Mouse (Mus musculus): ENCODE measurements around the gene Sla2. TPM values are rescaled to one million over a fixed set of nuclear protein-coding genes. Genes with fewer than 3 reads are reported as not detected.
"Not testable (repeated sequence)": the region's sequence is repeated elsewhere in the genome, so short reads cannot be mapped to it uniquely, and the experiment has no call there.

Gene Sla2
- polyA plus RNA-seq, 1 experiment from 2014 or later: 0.27 TPM

GRCm38 (mm10) chr2:156919796-156920195 is 32.8 kb upstream of the Sla2 start:
- no peak for ATAC-seq
- Histone ChIP-seq H3K27ac (no peak overlapping the region), H3K4me2 (replicated peaks) (no peak overlapping the region), H3K4me3 (replicated peaks) (no peak overlapping the region), H3K36me3 (no peaks in the 10 kb centered on the region), H3K4me1 (replicated peaks) (no peaks in the 10 kb centered on the region), H3K27me3 (no peaks in the 10 kb centered on the region), H3K9ac (replicated peaks) (no peak overlapping the region), H3K9me3 (no peaks in the 10 kb centered on the region)
- 74% methylated on average over 2 of the region's 2 CpGs for WGBS

DNA sequence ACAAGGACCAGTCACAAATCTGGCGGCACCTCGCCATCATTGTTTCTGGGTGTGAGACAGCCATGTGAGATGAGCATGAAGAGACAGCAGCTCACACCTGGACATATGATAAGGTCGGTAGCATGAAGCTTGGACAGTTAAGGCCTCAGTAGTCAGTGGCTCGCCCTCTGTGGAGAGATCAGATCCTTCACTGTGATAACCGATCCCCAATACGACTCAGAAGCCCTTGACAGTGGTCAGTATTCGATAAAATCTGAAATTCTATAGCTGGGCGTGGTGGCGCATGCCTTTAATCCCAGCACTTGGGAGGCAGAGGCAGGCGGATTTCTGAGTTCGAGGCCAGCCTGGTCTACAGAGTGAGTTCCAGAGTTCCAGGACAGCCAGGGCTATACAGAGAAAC is 32.2 kb upstream of the Sla2 start:
- not testable (repeated sequence) for H3K9me3 ChIP-seq; H3K27ac ChIP-seq; H3K36me3 ChIP-seq; ATAC-seq; H3K4me1 ChIP-seq (replicated peaks); H3K9ac ChIP-seq (replicated peaks); H3K27me3 ChIP-seq; H3K4me3 ChIP-seq (replicated peaks); H3K4me2 ChIP-seq (replicated peaks)
- WGBS: 93% methylated on average over 11 of the region's 11 CpGs

DNA sequence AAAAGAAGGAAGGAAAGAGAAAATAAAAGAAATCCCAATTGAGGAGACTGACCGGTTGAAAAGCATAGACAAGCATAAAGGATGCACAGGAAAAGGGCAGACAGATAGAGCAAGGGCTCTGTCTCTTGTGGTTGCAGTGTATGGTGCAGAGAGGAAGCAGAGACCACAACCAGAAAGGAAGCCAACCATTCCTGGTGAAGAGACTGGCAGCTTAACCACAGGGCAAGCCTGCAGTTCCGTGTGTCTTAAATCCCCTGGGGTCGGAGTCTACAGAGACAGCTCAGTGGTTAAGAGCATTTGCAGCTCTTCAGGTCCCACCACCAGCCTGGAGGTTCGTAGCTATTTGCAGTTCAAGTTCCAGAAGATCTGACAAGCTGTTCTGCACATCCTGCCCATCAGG is 31.6 kb upstream of the Sla2 start:
- WGBS: 72% methylated on average over 4 of the region's 4 CpGs

GRCm38 (mm10) chr2:156916419-156917125 is 29.6 kb upstream of the Sla2 start:
- no peak overlapping the region for H3K4me2 ChIP-seq (replicated peaks)
- H3K36me3 ChIP-seq: no peaks in the 10 kb centered on the region
- H3K9ac ChIP-seq (replicated peaks): no peak overlapping the region
- no peak overlapping the region for H3K27ac ChIP-seq
- H3K4me1 ChIP-seq (replicated peaks): no peaks in the 10 kb centered on the region
- ATAC-seq: no peak
- H3K27me3 ChIP-seq: no peaks in the 10 kb centered on the region
- H3K4me3 ChIP-seq (replicated peaks): no peak overlapping the region
- no peaks in the 10 kb centered on the region for H3K9me3 ChIP-seq
- WGBS: 80% methylated on average over 3 of the region's 3 CpGs

More for the DNA sequence above, 31.6 kb upstream of the Sla2 start:
- Histone ChIP-seq H3K27ac (no peak overlapping the region), H3K27me3 (no peaks in the 10 kb centered on the region), H3K4me3 (replicated peaks) (no peak overlapping the region), H3K36me3 (no peaks in the 10 kb centered on the region), H3K9ac (replicated peaks) (no peak overlapping the region), H3K4me1 (replicated peaks) (no peaks in the 10 kb centered on the region), H3K4me2 (replicated peaks) (no peak overlapping the region), H3K9me3 (no peaks in the 10 kb centered on the region)
- no peak for ATAC-seq

GRCm38 (mm10) chr2:156915559-156915958 is 28.6 kb upstream of the Sla2 start:
- H3K9ac ChIP-seq (replicated peaks): no peak overlapping the region

DNA sequence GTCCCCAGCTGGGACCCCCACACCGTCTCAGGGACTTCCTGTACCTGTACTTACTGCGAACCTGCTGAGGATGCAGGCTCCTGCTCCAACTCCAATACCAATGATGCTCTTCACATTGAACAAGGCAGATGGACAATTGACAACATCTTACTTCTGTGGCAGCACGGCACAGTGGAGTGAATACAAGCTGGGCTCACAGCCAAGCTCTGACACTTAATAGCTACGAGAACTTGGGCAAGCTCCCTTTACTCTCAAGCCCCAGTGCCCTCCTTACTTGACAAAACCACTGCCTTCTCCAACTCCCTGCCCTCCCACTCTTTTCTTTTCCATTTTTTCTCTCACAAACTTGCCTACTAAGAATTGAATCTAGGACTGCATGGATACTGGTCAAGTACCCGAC is 26.2 kb upstream of the Sla2 start:
- 73% methylated on average over 5 of the region's 5 CpGs for WGBS
- Histone ChIP-seq H3K9ac (replicated peaks) (no peak overlapping the region), H3K9me3 (no peaks in the 10 kb centered on the region), H3K36me3 (no peaks in the 10 kb centered on the region), H3K4me3 (replicated peaks) (no peak overlapping the region), H3K4me1 (replicated peaks) (no peaks in the 10 kb centered on the region), H3K4me2 (replicated peaks) (no peak overlapping the region), H3K27me3 (no peaks in the 10 kb centered on the region), H3K27ac (no peak overlapping the region)
- ATAC-seq: no peak

More at GRCm38 (mm10) chr2:156915559-156915958, 28.6 kb upstream of the Sla2 start:
- no peak overlapping the region for H3K4me2 ChIP-seq (replicated peaks)
- H3K4me3 ChIP-seq (replicated peaks): no peak overlapping the region
- WGBS: 94% methylated on average over 3 of the region's 3 CpGs
- H3K27me3 ChIP-seq: no peaks in the 10 kb centered on the region
- H3K9me3 ChIP-seq: no peaks in the 10 kb centered on the region
- H3K27ac ChIP-seq: no peak overlapping the region
- no peaks in the 10 kb centered on the region for H3K36me3 ChIP-seq
- H3K4me1 ChIP-seq (replicated peaks): no peaks in the 10 kb centered on the region
- no peak for ATAC-seq

GRCm38 (mm10) chr2:156905931-156906330 is 18.9 kb upstream of the Sla2 start:
- not testable (repeated sequence) for H3K27ac ChIP-seq; H3K4me3 ChIP-seq (replicated peaks); H3K9ac ChIP-seq (replicated peaks); ATAC-seq; H3K27me3 ChIP-seq; H3K9me3 ChIP-seq; H3K4me1 ChIP-seq (replicated peaks); H3K4me2 ChIP-seq (replicated peaks); H3K36me3 ChIP-seq
- 35% methylated on average over 4 of the region's 4 CpGs for WGBS

DNA sequence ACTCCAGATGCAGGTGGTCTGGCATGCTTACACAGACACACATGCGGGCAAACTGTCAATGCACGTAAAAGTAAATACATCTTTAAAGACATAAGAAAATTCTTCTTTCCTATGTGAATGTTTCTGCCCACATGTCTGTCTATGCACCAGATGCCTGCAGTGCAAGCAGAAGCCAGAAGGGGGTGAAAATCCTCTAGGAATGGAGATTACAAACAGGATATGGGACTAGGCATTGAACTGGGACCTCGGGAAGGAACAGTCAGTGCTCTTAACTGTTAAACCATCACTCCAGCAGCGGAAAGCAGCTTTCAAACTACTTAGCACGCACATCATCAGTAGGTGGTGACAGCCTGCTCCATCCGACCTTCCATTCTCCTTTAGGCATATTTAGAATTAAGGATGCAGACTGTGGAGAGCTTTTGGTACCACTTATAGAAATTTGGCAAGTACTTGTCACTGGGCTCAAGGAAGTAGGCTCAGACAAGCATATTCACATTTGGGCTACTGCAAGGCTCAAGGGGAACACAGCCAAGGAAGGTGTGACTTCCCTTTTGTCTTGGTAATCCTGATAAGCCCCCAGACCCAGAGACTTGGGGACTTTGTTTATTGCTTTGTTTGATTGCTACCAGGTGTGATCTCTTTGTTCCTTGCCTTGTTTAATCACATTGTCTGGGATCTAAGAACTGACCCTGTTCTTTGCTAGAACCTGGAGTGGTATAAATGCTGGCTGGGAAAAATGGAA is 18.2 kb upstream of the Sla2 start:
- H3K9me3 ChIP-seq: no peaks in the 10 kb centered on the region
- no peak overlapping the region for H3K4me3 ChIP-seq (replicated peaks)
- no peak overlapping the region for H3K9ac ChIP-seq (replicated peaks)
- no peak for ATAC-seq
- no peaks in the 10 kb centered on the region for H3K36me3 ChIP-seq
- H3K27ac ChIP-seq: no peak overlapping the region; the same call in 1 of the 2 replicates
- 26% methylated on average over 6 of the region's 6 CpGs for WGBS
- no peaks in the 10 kb centered on the region for H3K4me1 ChIP-seq (replicated peaks)
- no peak overlapping the region for H3K4me2 ChIP-seq (replicated peaks)
- H3K27me3 ChIP-seq: no peaks in the 10 kb centered on the region

DNA sequence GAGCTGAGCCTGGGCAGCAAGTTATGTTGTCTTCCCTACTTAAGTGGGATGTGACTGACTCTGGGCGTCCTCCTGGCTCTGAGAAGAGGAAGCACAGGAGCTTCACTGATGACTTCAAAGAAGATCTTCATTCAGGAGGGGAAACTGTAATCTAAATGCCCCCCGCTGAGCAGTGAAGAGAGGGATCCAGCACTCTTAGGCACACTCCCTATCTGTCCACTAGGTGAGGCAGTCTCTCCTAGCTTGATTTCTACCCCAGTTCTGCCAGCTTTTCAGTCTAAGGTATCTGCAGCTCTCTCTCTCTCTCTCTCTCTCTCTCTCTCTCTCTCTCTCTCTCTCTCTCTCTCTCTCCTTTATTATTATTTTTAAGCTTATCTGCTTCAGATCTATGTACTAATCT is 16.4 kb upstream of the Sla2 start:
- Histone ChIP-seq H3K9ac (replicated peaks) (no peak overlapping the region), H3K9me3 (no peaks in the 10 kb centered on the region), H3K4me3 (replicated peaks) (no peak overlapping the region), H3K27ac (no peak overlapping the region), H3K27me3 (no peaks in the 10 kb centered on the region), H3K4me2 (replicated peaks) (no peak overlapping the region), H3K4me1 (replicated peaks) (no peaks in the 10 kb centered on the region), H3K36me3 (no peaks in the 10 kb centered on the region)
- no peak for ATAC-seq
- WGBS: 40% methylated on average over 2 of the region's 2 CpGs

DNA sequence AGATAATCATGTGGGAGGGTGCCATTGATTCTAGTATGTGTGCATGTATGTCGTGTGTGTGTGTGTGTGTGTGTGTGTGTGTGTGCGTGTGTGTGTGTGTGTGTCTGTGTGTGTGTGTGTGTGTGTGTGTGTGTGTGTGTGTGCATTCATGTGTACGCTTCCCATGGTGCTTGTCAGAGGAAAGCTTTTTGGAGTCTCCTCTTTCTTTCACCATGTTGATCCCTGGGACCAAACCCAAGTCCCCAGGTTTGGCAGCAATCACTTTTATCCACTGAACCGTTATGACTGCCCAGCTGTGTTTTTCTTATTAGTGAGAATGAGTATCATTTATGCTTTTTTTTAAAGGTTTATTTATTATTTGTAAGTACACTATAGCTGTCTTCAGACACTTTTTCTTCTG is 15.4 kb upstream of the Sla2 start:
- not testable (repeated sequence) for ATAC-seq; H3K27ac ChIP-seq; H3K4me1 ChIP-seq (replicated peaks); H3K36me3 ChIP-seq; H3K9ac ChIP-seq (replicated peaks); H3K4me3 ChIP-seq (replicated peaks); H3K27me3 ChIP-seq; H3K4me2 ChIP-seq (replicated peaks); H3K9me3 ChIP-seq
- 77% methylated on average over 3 of the region's 4 CpGs for WGBS

DNA sequence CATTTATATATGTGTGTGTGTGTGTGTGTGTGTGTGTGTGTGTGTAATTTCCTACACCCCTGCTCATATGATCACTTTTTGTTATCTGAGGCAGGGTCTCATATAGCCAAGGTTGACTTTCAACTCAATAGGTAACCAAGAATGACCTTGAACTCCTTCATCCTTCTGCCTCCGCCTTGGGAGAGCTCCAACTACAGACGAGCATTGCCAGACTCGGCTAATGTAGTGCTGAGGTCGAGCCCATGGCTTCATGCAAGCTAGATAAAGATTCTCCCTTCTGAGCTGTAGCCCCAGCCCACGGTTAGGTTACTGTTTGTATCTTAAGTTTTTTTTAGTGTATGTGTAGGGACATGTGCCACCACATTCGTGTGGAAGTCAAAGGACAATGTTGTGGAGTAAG is 14.9 kb upstream of the Sla2 start:
- Histone ChIP-seq H3K4me2 (replicated peaks) (no peak overlapping the region), H3K4me1 (replicated peaks) (no peaks in the 10 kb centered on the region), H3K4me3 (replicated peaks) (no peak overlapping the region), H3K27ac (no peak overlapping the region), H3K36me3 (no peaks in the 10 kb centered on the region), H3K9me3 (no peaks in the 10 kb centered on the region), H3K27me3 (no peaks in the 10 kb centered on the region), H3K9ac (replicated peaks) (no peak overlapping the region)
- WGBS: 84% methylated on average over 6 of the region's 6 CpGs
- no peak for ATAC-seq

GRCm38 (mm10) chr2:156901344-156901743 is 14.4 kb upstream of the Sla2 start:
- Histone ChIP-seq H3K4me1 (replicated peaks) (no peaks in the 10 kb centered on the region), H3K9ac (replicated peaks) (no peak overlapping the region), H3K27me3 (no peaks in the 10 kb centered on the region), H3K4me2 (replicated peaks) (no peak overlapping the region), H3K36me3 (no peaks in the 10 kb centered on the region), H3K27ac (no peak overlapping the region), H3K4me3 (replicated peaks) (no peak overlapping the region), H3K9me3 (no peaks in the 10 kb centered on the region)
- ATAC-seq: no peak
- 75% methylated on average over 2 of the region's 2 CpGs for WGBS

Measured in midbrain, embryonic 13.5 days (tissue).